Mouse (Mus musculus) kidney, adult 2 months (tissue): ENCODE results near the gene Rac3. TPM values are rescaled to one million over a fixed set of nuclear protein-coding genes. Genes with fewer than 3 reads are reported as not detected.
A peak's percentile ranks its signal among the peaks of the same experiment; 100 is the strongest.

Source experiments
- DNase-seq: peaks from one replicate; pipeline ENCODE4 v3.0.0; 2021
- H3K27ac ChIP-seq: fragments of 200-500 bp; 2 replicates; pipeline ENCODE4 v1.5.1; 2012; ENCODE audit warnings: low read depth, low read length, control low read depth, inconsistent platforms; ENCODE audit not compliant: insufficient read depth
- H3K27me3 ChIP-seq: fragments of 200-500 bp; replicated peaks from 2 replicates; pipeline ENCODE4 v1.6.1; 2012; ENCODE audit warnings: mild to moderate bottlenecking, moderate library complexity, low read length, inconsistent platforms; ENCODE audit not compliant: control insufficient read depth, insufficient read depth
- H3K36me3 ChIP-seq: fragments of 200-500 bp; 2 replicates; pipeline ENCODE4 v1.6.1; 2012; ENCODE audit warnings: mild to moderate bottlenecking, moderate library complexity, low read length, inconsistent platforms; ENCODE audit not compliant: control insufficient read depth, insufficient read depth
- H3K4me1 ChIP-seq: fragments of 200-500 bp; 2 replicates; pipeline ENCODE4 v1.6.1; 2011; ENCODE audit warnings: low read length; ENCODE audit not compliant: control insufficient read depth, insufficient read depth
- H3K4me3 ChIP-seq: fragments of 200-500 bp; 2 replicates; pipeline ENCODE4 v1.5.1; 2011; ENCODE audit warnings: mild to moderate bottlenecking, low read depth, low read length, control low read depth; ENCODE audit not compliant: insufficient read depth
- CTCF ChIP-seq: fragments of 200-500 bp; conservative IDR thresholded peaks from 2 replicates; pipeline ENCODE4 v1.5.1; 2011; ENCODE audit warnings: low read depth, mild to moderate bottlenecking, control low read depth, low read length, moderate library complexity, mixed read lengths; ENCODE audit not compliant: insufficient read depth, insufficient read length
- POLR2A ChIP-seq: fragments of 200-500 bp; IDR thresholded peaks from one replicate; pipeline ENCODE4 v1.6.1; 2011; ENCODE audit warnings: low read depth, low read length, control low read depth
- WGBS: fragments of 180-500 bp; shearing (Covaris S2); methylation state at CpG from one replicate; pipeline ENCODE4 v1.1.7; 2018; 5-methylcytosine and 5-hydroxymethylcytosine counted together
- polyA plus RNA-seq: library from polyadenylated mRNA; depleted of rRNA; stranded (reverse); fragments of >200 nt; gene quantifications from 2 replicates; pipeline ENCODE4 v1.2.3, GENCODE M21; 2012

Gene Rac3
- polyA plus RNA-seq, 1 experiment: 14.5 TPM

DNA sequence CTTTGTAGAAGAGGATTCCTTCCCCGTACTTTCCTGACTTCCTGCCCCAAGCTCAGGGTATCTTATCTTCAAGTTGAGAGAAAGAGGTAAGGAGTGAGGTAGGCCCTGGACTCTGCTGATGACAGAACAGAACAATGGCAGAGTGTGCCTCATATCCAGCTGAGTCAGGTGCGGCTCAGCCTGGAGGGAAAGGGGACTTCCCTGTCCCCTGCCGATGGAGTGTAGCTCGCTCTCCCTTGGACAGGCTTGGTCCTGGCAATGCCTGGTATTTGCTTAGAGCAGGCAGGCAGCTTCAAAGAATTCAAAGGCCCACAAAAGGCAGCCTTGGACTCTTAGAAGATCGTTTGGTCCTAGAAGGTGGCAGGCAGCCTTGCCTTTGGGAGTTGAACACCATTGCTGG lies 15.2 kb upstream of the Rac3 start:
- Histone ChIP-seq H3K4me1 (no peaks in the 10 kb centered on the region), H3K36me3 (no peaks in the 10 kb centered on the region), H3K27ac (no peak overlapping the region), H3K27me3 (no peaks in the 10 kb centered on the region), H3K4me3 (no peak overlapping the region)
- DNase-seq: no peak
- no peak for TF ChIP-seq POLR2A
- TF ChIP-seq CTCF: no peak
- WGBS: 82% methylated on average over 5 of the region's 5 CpGs

DNA sequence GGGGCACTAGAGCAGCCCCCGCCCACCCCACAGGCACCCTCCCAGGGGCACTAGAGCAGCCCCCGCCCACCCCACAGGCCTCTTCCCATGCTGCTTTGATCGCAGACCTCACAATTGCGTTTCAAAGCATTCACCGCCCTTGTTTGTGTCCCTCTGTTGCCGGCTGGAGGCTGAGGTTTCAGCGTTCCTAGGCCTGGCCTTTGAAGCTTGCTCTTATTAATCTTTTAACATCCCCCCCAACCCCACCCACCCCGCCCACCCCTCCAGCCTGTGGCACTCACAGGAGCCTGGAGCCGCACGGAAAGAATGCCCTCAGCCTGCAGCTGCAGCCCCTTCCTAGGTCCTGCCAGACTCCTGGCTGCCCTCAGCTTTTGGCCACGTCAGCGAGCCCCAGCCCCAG lies 14.0 kb upstream of the Rac3 start:
- no peak overlapping the region for H3K27ac ChIP-seq
- H3K27me3 ChIP-seq: no peaks in the 10 kb centered on the region
- TF ChIP-seq CTCF (no peak), POLR2A (no peak)
- WGBS: 62% methylated on average over 12 of the region's 12 CpGs
- H3K4me1 ChIP-seq: no peaks in the 10 kb centered on the region
- no peak for DNase-seq
- H3K4me3 ChIP-seq: no peak overlapping the region
- H3K36me3 ChIP-seq: no peaks in the 10 kb centered on the region

DNA sequence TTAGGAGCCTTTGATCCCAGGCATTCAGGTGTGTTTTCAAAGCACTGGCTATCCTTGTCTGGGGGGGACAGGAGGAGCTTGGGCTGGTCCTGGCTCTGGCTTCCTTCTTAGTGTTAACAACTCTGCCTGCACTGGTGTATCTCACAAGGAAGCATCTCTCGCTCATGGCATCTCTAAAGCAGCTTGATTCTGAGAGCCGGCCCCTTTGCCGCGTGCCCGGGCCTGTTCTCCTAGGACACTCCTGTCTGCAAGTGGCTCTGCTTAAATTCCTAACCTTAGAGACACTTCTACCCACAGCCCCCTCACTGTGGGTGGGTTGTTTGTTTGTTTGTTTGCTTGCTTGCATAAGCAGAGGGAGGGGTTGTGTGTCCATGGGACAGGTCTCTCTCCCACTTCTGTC lies 13.3 kb upstream of the Rac3 start:
- TF ChIP-seq CTCF (no peak), POLR2A (no peak)
- WGBS: 74% methylated on average over 5 of the region's 5 CpGs
- H3K27me3 ChIP-seq: no peaks in the 10 kb centered on the region
- H3K27ac ChIP-seq: no peak overlapping the region
- H3K4me1 ChIP-seq: peaks cover 2% of the 10 kb centered on the region; the same call in 1 of the 2 replicates
- DNase-seq: no peak
- H3K4me3 ChIP-seq: no peak overlapping the region
- H3K36me3 ChIP-seq: no peaks in the 10 kb centered on the region

DNA sequence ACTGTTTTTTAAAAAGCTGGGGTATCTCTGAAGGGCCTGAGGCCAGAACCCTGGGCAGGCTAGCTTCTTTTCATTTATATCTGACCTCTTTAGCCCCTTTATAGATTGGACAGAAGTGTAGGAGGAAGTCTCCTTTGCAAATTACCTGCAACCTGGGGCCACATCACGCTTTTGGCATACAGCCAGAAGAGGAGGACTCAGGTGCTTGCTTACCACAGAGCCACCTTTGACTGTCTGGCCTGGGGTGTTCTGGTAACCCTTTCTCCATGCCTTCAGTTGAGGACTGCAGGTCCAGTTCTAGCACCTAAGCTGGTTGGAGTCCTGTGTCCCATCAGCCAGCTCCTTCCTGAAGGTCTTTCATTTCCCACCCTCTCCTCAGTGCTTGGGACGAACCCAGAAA lies 11.7 kb upstream of the Rac3 start:
- WGBS: 68% methylated on average over 2 of the region's 2 CpGs
- Histone ChIP-seq H3K4me1 (peaks cover 10% of the 10 kb centered on the region; the same call in 1 of the 2 replicates), H3K27ac (no peak overlapping the region)

DNA sequence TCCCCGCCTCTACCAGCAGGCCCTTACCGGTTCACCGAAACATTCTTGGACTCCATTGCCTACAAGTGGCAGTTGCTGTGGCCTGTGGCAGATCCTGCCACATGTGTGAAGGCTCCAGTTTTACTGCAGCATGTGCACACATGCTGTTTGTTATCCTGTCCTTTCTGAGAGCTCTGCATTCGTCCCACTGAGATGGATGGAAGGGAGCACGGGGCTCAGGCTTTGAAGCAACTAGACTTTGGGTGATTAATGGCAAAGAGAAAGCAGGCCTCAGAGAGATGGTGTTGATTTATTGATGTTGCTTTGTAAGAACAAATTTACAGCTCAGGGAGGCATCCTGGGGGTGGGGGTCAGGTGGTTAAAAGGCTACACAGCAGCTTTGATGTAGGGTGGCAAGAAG lies 10.6 kb upstream of the Rac3 start:
- Histone ChIP-seq H3K4me3 (no peak overlapping the region), H3K27ac (no peak overlapping the region), H3K27me3 (no peaks in the 10 kb centered on the region), H3K4me1 (peaks cover 10% of the 10 kb centered on the region; the same call in 1 of the 2 replicates), H3K36me3 (no peaks in the 10 kb centered on the region)
- TF ChIP-seq CTCF (no peak), POLR2A (no peak)
- WGBS: 64% methylated on average over 5 of the region's 5 CpGs
- DNase-seq: no peak

More for the DNA sequence above, 11.7 kb upstream of the Rac3 start:
- peak; percentile 39 for DNase-seq
- no peak for TF ChIP-seq POLR2A
- TF ChIP-seq CTCF: no peak
- no peaks in the 10 kb centered on the region for H3K27me3 ChIP-seq
- H3K4me3 ChIP-seq: no peak overlapping the region
- no peaks in the 10 kb centered on the region for H3K36me3 ChIP-seq

DNA sequence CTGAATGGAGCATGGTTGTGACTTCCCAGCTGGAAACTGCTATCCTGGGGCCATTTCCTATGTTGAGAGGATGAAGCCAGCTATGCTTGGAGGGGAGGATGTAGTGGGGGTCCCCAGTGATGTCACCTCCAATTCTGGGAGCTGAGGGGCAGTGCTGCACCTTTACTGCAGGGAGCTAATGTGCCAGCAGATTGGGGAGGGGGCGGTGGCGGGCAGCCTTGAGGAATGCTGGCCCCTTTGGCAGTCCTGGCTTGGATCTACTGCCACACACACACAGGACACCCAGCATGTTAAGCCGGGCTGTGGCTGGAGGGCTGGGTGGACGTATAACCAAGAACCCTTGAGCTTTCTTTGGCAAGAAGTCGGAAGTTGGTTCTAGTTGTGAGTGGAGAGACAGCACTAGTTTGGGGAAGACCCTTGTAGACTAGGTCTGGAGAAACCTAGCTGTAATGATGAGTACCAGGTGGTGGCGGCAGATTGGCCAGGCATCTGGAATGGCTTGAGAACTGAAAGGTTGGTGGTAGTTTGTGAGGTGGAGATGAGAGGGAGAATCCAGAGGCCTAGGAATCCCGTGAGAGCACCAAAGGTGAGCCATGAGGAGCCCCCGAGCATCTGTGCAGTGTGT lies 9.2 kb upstream of the Rac3 start:
- Histone ChIP-seq H3K27ac (no peak overlapping the region), H3K27me3 (no peaks in the 10 kb centered on the region), H3K36me3 (no peaks in the 10 kb centered on the region), H3K4me1 (peaks cover 10% of the 10 kb centered on the region; the same call in 1 of the 2 replicates), H3K4me3 (no peak overlapping the region)
- TF ChIP-seq POLR2A (no peak), CTCF (no peak)
- no peak for DNase-seq
- 69% methylated on average over 8 of the region's 8 CpGs for WGBS

DNA sequence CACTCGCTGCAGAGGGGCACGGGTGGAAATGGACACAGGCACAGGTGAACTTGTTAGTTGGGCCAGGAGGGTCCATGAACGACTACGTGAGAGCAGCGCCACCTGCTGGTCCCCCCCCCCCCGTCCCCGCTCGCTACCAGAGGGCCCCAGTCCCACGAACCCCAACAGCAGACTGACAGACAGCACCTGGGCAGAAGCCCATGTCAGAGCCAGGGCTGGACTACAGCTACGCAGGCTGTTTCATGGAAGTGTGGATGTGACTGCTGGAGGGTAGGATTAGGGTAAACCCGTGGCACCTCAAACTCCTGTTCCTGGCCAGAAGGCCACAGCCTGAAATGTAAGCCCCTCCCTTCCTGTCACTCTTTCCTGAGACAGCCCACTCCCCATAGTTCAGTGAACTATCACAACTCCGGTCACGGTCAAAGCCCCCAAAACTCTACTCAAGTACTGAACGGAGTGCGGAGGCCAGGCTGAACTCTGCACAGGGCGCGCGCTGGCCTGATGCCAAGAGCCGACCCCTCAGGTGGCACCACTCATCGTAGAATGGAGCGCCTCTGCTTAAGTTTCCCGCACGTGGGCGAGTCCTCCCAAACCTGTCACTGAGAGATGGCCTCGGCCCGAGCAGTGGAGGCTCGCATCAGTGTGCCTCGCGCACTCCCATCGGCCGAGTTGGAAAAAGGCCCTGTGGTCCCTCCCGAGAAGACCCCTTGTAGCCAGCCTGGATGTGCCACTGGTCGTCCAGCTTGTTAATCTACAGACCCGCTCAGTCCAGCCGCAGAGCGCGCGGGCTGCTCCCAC lies 8.3 kb upstream of the Rac3 start:
- TF ChIP-seq POLR2A (no peak), CTCF (peak; percentile 60)
- peak overlapping the region; percentile 78 for H3K4me3 ChIP-seq
- no peaks in the 10 kb centered on the region for H3K36me3 ChIP-seq
- no peaks in the 10 kb centered on the region for H3K27me3 ChIP-seq
- peak overlapping the region; percentile 33; the same call in 1 of the 2 replicates for H3K27ac ChIP-seq
- peaks cover 10% of the 10 kb centered on the region; the same call in 1 of the 2 replicates for H3K4me1 ChIP-seq
- peak; percentile 57 for DNase-seq
- under 1% methylated on average over 38 of the region's 38 CpGs for WGBS
